Mouse (Mus musculus) layer of hippocampus, adult 8-10 months (tissue): ENCODE data around the gene Gm3625. TPM values are rescaled to one million over a fixed set of nuclear protein-coding genes. Genes with fewer than 3 reads are reported as not detected.

Experiments used
- DNase-seq, 2 experiments: peaks; one replicate each; pipeline ENCODE4 v3.0.0; 2022; ENCODE audit warnings: low spot score in 2 of 2
- total RNA-seq, 4 experiments: library from RNA; stranded (reverse); gene quantifications; 2 replicates each; pipeline ENCODE4 v1.2.4; 2022

The Gm3625 gene
- not detected for total RNA-seq

- peak; percentile 37 to 55 for DNase-seq
Observed at GRCm38 (mm10) chr12:4592541-4593165, at the start of gene Gm3625, which contains the start of gene Itsn2. Gene Gm3625 (minus strand): TSS chr12:4592927. Gene Itsn2 (plus strand): TSS chr12:4592638.

- DNase-seq: no peak
Observed at GRCm38 (mm10) chr12:4640737-4641136, 48.0 kb upstream of the Gm3625 start.

- DNase-seq: no peak
Observed at GRCm38 (mm10) chr12:4638438-4638837, 45.7 kb upstream of the Gm3625 start.

GRCm38 (mm10) chr12:4632957-4633356 is 40.2 kb upstream of the Gm3625 start:
- DNase-seq: no peak

DNA sequence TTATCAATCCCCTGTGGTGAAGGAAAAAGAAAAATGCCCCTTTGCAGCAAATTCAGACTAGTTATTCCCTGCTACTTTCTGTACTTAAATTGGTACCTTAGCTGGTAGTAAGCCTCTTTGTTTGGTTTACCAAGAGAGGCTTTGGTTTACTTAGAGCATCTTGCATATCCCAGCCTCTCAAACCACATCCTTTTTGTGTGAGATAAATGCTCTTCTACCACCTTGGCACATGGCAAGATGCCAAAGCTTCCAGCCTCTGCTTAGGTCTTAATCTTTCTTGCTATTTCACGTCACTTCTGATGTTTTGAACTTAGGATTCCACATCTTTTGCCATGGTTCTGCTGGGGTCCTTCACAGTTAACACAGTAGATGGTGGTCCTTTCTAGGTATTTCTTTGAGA is 31.5 kb upstream of the Gm3625 start:
- no peak for DNase-seq

GRCm38 (mm10) chr12:4614722-4615121 is 22.0 kb upstream of the Gm3625 start:
- no peak for DNase-seq

DNA sequence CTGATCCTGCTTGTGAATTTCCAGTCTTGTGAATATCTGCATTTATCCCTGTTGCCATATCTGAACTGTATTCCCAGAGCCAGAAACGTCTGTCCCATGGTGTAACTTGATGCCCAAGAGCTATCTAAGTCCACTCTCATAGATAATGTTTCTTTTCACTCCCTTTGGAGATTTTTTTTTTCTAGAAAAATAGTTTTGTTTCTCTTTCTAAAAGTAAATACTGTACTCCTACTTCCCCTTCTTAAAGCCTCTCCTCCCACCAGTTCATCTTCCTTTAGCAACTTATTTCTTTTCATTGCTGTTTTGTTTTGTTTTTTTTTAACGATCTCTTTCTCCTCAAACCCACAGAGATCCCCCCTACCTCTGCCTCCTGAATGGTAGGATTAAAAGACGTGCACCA is 13.9 kb upstream of the Gm3625 start:
- no peak for DNase-seq

DNA sequence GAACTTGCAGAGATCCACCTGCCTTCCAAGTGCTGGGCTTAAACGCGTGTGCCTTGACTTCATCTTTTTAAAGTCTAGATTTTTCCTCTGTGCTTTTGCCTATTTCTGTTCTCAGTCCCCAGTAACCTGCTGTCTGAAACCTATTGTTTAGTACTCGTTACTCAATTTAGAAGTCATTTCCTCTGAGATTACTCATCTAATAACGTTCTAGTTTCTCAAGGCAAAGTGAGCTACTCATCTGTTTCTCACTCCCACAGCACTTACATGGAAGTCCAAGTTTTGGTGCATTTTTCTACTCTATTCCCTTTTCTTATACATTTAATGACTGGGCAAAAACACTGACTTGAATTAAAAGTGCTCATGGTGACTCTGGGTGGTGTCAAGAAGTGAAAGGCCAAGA is 7.0 kb upstream of the Gm3625 start:
- DNase-seq: no peak

DNA sequence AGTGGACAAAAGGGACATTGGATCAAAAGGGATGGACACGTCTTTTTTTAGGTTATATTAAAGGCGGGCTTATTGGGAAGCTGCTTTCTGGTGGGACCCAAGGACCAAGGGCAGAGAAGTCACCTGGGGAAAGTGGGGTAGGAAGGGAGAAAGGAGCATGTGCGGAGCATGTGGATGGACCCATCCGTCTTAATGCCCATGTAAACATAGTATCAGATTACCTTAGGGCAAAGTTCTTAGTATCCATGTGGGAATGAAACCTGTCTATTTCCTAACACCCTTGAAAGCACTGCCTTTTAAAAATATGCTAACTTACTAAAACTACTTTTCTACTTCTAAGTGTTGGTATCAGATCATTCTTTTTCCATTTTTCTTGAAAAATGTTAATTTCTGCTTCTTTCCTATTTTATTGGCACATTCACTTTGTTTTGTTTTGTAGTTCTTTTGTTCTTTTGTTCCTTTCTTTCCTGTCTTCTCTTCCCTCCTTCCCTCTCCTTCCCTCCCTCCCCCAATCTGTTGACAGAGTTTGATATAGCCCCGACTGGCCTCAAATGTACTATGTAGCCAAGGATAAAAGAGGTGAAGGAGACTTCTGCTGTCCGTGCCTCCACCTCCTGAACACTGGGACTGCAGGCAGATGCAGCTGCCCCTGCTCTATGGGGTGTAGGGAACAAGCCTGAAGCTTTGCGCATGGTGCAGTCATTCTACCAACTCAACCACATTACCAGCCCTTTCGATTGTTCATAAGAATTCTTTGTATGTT is 6.1 kb upstream of the Gm3625 start:
- DNase-seq: no peak

- no peak for DNase-seq
Observed at GRCm38 (mm10) chr12:4595055-4595454, 2.3 kb upstream of the Gm3625 start.

- DNase-seq: no peak
Observed at GRCm38 (mm10) chr12:4593930-4594391, 1.2 kb upstream of the Gm3625 start.

GRCm38 (mm10) chr12:4593166-4593929 is 621 bp upstream of the Gm3625 start:
- DNase-seq: no peak

- DNase-seq: no peak
Observed at GRCm38 (mm10) chr12:4592025-4592424, 702 bp downstream of the Gm3625 start.

GRCm38 (mm10) chr12:4588603-4589002 is 4.1 kb downstream of the Gm3625 start:
- no peak for DNase-seq

DNA sequence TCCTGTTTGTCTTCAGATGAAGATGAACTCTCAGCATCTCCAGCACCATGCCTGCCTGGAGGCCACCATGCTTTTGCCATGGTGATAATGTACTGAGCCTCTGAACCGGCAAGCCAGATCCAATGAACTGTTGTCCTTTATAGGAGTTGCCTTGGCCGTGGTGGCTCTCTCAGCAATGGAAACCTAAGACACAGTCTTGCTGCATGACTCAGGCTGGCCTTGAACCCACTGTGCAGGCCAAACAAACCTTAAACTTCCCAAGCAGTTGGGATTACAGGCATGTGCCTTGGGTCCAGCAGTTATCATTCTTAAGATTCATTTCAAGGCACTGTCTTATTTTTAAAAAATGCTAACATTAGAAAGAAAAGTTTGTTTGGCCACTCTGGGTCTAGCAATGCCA is 4.9 kb downstream of the Gm3625 start:
- no peak for DNase-seq

DNA sequence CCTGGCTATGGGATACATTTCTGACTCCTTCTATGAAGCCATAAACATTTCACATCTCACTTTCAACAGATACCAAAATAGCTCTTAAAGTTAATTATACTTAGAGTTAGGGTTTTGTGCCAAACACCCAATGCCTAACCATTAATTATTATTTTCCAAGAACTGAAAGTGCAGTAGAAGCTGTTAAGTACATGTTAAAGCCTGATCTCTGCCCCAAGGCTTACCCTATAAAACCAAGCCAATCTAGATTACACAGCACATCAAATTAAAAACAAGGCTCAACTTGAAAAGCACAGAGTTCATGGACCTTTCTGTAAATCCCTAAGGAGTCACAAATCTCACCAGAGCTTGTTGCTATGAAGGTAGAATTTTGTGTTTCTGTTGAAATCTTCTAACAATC is 10.4 kb downstream of the Gm3625 start:
- no peak for DNase-seq

DNA sequence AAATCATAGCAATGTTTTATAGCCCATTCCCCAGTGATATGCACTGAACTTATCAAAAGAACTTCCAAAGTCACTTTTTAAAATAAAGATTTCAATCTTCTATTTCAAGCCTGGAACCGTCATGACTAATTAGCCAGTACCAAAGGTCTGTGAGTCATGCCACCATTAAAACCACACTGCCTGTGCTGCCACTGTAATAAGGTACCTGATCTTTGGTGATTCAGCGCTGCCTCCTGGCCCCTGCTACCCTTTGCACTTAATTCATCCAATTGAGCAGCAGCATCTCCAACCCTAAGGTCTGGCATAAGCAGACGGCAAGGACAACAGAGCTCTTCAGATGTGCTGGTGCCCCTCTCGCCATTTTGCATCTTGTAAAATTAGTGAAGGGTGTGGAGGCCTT is 18.7 kb downstream of the Gm3625 start:
- DNase-seq: no peak

GRCm38 (mm10) chr12:4571864-4572263 is 20.9 kb downstream of the Gm3625 start:
- DNase-seq: no peak

GRCm38 (mm10) chr12:4558475-4559279 is 34.0 kb downstream of the Gm3625 start:
- DNase-seq: no peak

GRCm38 (mm10) chr12:4558013-4558412 is 34.7 kb downstream of the Gm3625 start:
- no peak for DNase-seq

DNA sequence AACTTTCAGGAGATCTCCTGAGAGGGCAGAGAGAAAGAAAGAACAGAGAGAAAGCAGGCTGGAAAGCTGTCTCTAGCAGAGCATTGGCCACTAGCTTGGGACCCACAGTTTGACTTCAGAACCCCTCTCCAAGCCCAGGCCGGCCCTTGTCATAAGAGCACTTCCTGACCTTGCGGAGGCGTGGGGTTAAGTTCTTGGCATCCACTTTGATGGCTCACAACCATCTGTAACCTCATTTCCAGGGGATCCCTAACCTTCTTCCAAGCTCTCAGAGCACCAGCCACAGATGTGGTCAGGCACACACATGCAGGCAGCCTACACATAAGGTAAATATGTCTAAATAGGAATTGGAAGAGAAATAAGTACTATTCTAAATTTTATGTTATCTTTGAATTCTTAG is 35.3 kb downstream of the Gm3625 start:
- no peak for DNase-seq
